Mouse (Mus musculus) heart, postnatal 0 days (tissue): ENCODE measurements around the gene Rab23. TPM values are rescaled to one million over a fixed set of nuclear protein-coding genes. Genes with fewer than 3 reads are reported as not detected.

Source experiments
- ATAC-seq: fragments of 200-750 bp; cut with Nextera tagmentation; 2 replicates; pipeline ENCODE4 v1.8.0; 2017; ENCODE audit warnings: low read depth, moderate number of reproducible peaks, moderate library complexity; ENCODE audit not compliant: insufficient read depth
- DNase-seq: peaks from one replicate; pipeline ENCODE4 v3.0.0-alpha.2; 2016; ENCODE audit warnings: low spot score
- H3K27ac ChIP-seq: fragments of 300-500 bp; sonication (generic); 2 replicates; pipeline ENCODE4 v1.5.1; 2014; ENCODE audit warnings: low read depth, mild to moderate bottlenecking
- H3K27me3 ChIP-seq: fragments of 300-500 bp; sonication (generic); 2 replicates; pipeline ENCODE4 v1.6.1; 2014; ENCODE audit warnings: low read length, mixed read lengths; ENCODE audit not compliant: control insufficient read depth, insufficient read depth
- H3K36me3 ChIP-seq: fragments of 300-500 bp; sonication (generic); replicated peaks from 2 replicates; pipeline ENCODE4 v1.6.1; 2014; ENCODE audit warnings: low read length, mixed read lengths; ENCODE audit not compliant: control insufficient read depth, insufficient read depth
- H3K4me1 ChIP-seq: fragments of 300-500 bp; sonication (generic); 2 replicates; pipeline ENCODE4 v1.6.1; 2014; ENCODE audit warnings: antibody characterized with exemption; ENCODE audit not compliant: control insufficient read depth, insufficient read depth
- H3K4me2 ChIP-seq: fragments of 300-500 bp; sonication (generic); 2 replicates; pipeline ENCODE4 v1.6.1; 2014; ENCODE audit warnings: low read depth, mild to moderate bottlenecking, low read length, moderate library complexity
- H3K4me3 ChIP-seq: fragments of 300-500 bp; sonication (generic); 2 replicates; pipeline ENCODE4 v1.5.1; 2014; ENCODE audit warnings: low read depth, low read length
- H3K9ac ChIP-seq: fragments of 300-500 bp; sonication (generic); replicated peaks from 2 replicates; pipeline ENCODE4 v1.6.1; 2014; ENCODE audit warnings: low read depth, low read length, mixed read lengths
- H3K9me3 ChIP-seq: fragments of 300-500 bp; sonication (generic); replicated peaks from 2 replicates; pipeline ENCODE4 v1.6.1; 2016; ENCODE audit warnings: low read length; ENCODE audit not compliant: control insufficient read depth
- CTCF ChIP-seq: IDR thresholded peaks from 2 replicates; pipeline ENCODE4 v1.5.1; 2016; ENCODE audit warnings: antibody characterized with exemption, control low read depth, low read depth
- EP300 ChIP-seq: IDR thresholded peaks from 2 replicates; pipeline ENCODE4 v1.6.1; 2016; ENCODE audit warnings: antibody characterized with exemption, low read depth
- WGBS: fragments of 180-500 bp; shearing (Covaris S2); extraction: QIAGEN DNeasy Blood & Tissue Kit; methylation state at CpG from one replicate; pipeline ENCODE4 v1.1.7; 2014; 5-methylcytosine and 5-hydroxymethylcytosine counted together
- polyA plus RNA-seq: library from polyadenylated mRNA; unstranded; fragments of >200 nt; fragmentation: Nextera tagmentation; extraction: Ambion mirVana; gene quantifications from 2 replicates; pipeline ENCODE4 v1.2.1, GENCODE M21; 2015
- total RNA-seq: library from RNA; depleted of rRNA; stranded (reverse); fragments of >200 nt; gene quantifications from 2 replicates; pipeline ENCODE4 v1.2.3, GENCODE M21; 2014; ENCODE audit warnings: low replicate concordance

The Rab23 gene
- total and polyA plus RNA-seq, 2 experiments from 2014 or later, result 1.0 to 9.0 TPM

GRCm38 (mm10) chr1:33757033-33757413 lies 37.3 kb downstream of the Rab23 start:
- Histone ChIP-seq H3K4me1 (peaks cover 3% of the 10 kb centered on the region; the same call in 1 of the 2 replicates), H3K4me2 (peak overlapping the region; percentile 93), H3K9ac (peak overlapping the region; percentile 79), H3K27me3 (no peaks in the 10 kb centered on the region), H3K9me3 (no peaks in the 10 kb centered on the region), H3K4me3 (peak overlapping the region; percentile 73), H3K36me3 (0 out of 2 replicates have a peak, but pooled peaks cover 2% of the 10 kb centered on the region), H3K27ac (peak overlapping the region; percentile 81)
- TF ChIP-seq CTCF (no peak), EP300 (no peak)
- DNase-seq (no peak), ATAC-seq (peak; percentile 15; the same call in 1 of the 2 replicates)
- under 1% methylated on average over 14 of the region's 14 CpGs for WGBS

GRCm38 (mm10) chr1:33757491-33758041 lies 37.9 kb downstream of the Rab23 start, which contains the start of gene Bag2:
Bag2 (minus strand) TSS chr1:33757795.
- DNase-seq (peak; percentile 61), ATAC-seq (peak; percentile 94)
- peak within 1 kb of the TSS; percentile 93 for H3K4me2 ChIP-seq
- H3K9me3 ChIP-seq, result no peaks in the 10 kb centered on the region
- peaks cover 3% of the 10 kb centered on the region; the same call in 1 of the 2 replicates for H3K4me1 ChIP-seq
- no peaks in the 10 kb centered on the region for H3K27me3 ChIP-seq
- WGBS, result 1% methylated on average over 61 of the region's 61 CpGs
- no peaks in the 10 kb centered on the region for H3K36me3 ChIP-seq
- H3K27ac ChIP-seq, result peak within 1 kb of the TSS; percentile 81
- H3K9ac ChIP-seq, result peak within 1 kb of the TSS; percentile 79
- TF ChIP-seq EP300 (no peak), CTCF (no peak)
- peak within 1 kb of the TSS; percentile 73 for H3K4me3 ChIP-seq

- WGBS, result 54% methylated on average over 4 of the region's 4 CpGs
- no peak overlapping the region for H3K27ac ChIP-seq
- no peak overlapping the region for H3K4me2 ChIP-seq
Measured at GRCm38 (mm10) chr1:33758488-33758887, 38.8 kb downstream of the Rab23 start.

GRCm38 (mm10) chr1:33763826-33764225 lies 44.1 kb downstream of the Rab23 start:
- WGBS, result 90% methylated on average over 2 of the region's 2 CpGs

More at GRCm38 (mm10) chr1:33758488-33758887, 38.8 kb downstream of the Rab23 start:
- Histone ChIP-seq H3K36me3 (no peaks in the 10 kb centered on the region), H3K9ac (no peak overlapping the region), H3K27me3 (no peaks in the 10 kb centered on the region), H3K4me3 (no peak overlapping the region), H3K4me1 (peaks cover 3% of the 10 kb centered on the region; the same call in 1 of the 2 replicates), H3K9me3 (no peaks in the 10 kb centered on the region)
- DNase-seq (no peak), ATAC-seq (no peak)
- TF ChIP-seq EP300, result no peak
- no peak for TF ChIP-seq CTCF

GRCm38 (mm10) chr1:33765468-33766080 lies 45.9 kb downstream of the Rab23 start:
- Histone ChIP-seq H3K4me2 (no peak overlapping the region), H3K9ac (no peak overlapping the region), H3K36me3 (peaks cover 37% of the 10 kb centered on the region), H3K9me3 (no peaks in the 10 kb centered on the region), H3K27ac (no peak overlapping the region), H3K27me3 (no peaks in the 10 kb centered on the region), H3K4me3 (no peak overlapping the region), H3K4me1 (no peaks in the 10 kb centered on the region)
- DNase-seq (no peak), ATAC-seq (no peak)
- no peak for TF ChIP-seq CTCF
- no peak for TF ChIP-seq EP300
- 89% methylated on average over 11 of the region's 11 CpGs for WGBS

More at GRCm38 (mm10) chr1:33763826-33764225, 44.1 kb downstream of the Rab23 start:
- no peak overlapping the region for H3K4me3 ChIP-seq
- no peak for DNase-seq
- no peak overlapping the region for H3K4me2 ChIP-seq
- peaks cover 22% of the 10 kb centered on the region for H3K36me3 ChIP-seq
- H3K9ac ChIP-seq, result no peak overlapping the region
- TF ChIP-seq CTCF (no peak), EP300 (no peak)
- no peaks in the 10 kb centered on the region for H3K9me3 ChIP-seq
- no peak for ATAC-seq
- no peaks in the 10 kb centered on the region for H3K27me3 ChIP-seq
- H3K4me1 ChIP-seq, result no peaks in the 10 kb centered on the region
- H3K27ac ChIP-seq, result no peak overlapping the region
